In genomic region chr5:114644918-114645317, GRCm38 (mm10) we compare ENCODE assay signal across 20 mouse cellular contexts. TPM values are rescaled to one million over a fixed set of nuclear protein-coding genes. Genes with fewer than 3 reads are reported as not detected.
A peak's percentile ranks its signal among the peaks of the same experiment; 100 is the strongest.
DNase-seq lines count a peak whose midpoint lies in the region; ATAC-seq lines count a peak whose summit lies in the region.
"Had no signal": no experiment of that assay in that cellular context is flagged by ENCODE, and none has a peak within 500 bp of the region (broad histone marks: within the 10 kb centered on the region; RNA-seq: fewer than 3 reads in every experiment).

No protein-coding gene starts in this region.

- WGBS in hindbrain, embryonic 13.5 days: 64% methylated on average over 6 of the region's 6 CpGs
- WGBS in hindbrain, embryonic 14.5 days: 51% methylated on average over 6 of the region's 6 CpGs
- WGBS in embryonic facial prominence, embryonic 14.5 days: 32% methylated on average over 5 of the region's 6 CpGs
- 37% methylated on average over 6 of the region's 6 CpGs for WGBS in limb, embryonic 15.5 days

- H3K9ac ChIP-seq in hindbrain, embryonic 13.5 days: 0 out of 2 replicates have a peak overlapping the region, but pooled peaks have one; percentile 5
- no peak overlapping the region for H3K9ac ChIP-seq in hindbrain, embryonic 14.5 days
- no peak overlapping the region for H3K9ac ChIP-seq in embryonic facial prominence, embryonic 14.5 days (ENCODE audit: low read depth, low read length)
- no peak overlapping the region for H3K9ac ChIP-seq in limb, embryonic 15.5 days
- H3K9ac ChIP-seq: midbrain, embryonic 15.5 days; neural tube, embryonic 12.5 days had no signal

- H3K4me1 ChIP-seq in hindbrain, embryonic 13.5 days (replicated peaks): peaks cover 20% of the 10 kb centered on the region
- H3K4me1 ChIP-seq in hindbrain, embryonic 14.5 days (replicated peaks; ENCODE audit: control insufficient read depth, insufficient read depth, low read length): peaks cover 11% of the 10 kb centered on the region; the same call in 1 of the 2 replicates
- H3K4me1 ChIP-seq in embryonic facial prominence, embryonic 14.5 days (ENCODE audit: control insufficient read depth, insufficient read depth, low read length): peaks cover 27% of the 10 kb centered on the region
- H3K4me1 ChIP-seq in limb, embryonic 15.5 days: peaks cover 53% of the 10 kb centered on the region

- peaks cover 33% of the 10 kb centered on the region for H3K27me3 ChIP-seq in hindbrain, embryonic 13.5 days
- H3K27me3 ChIP-seq in hindbrain, embryonic 14.5 days (ENCODE audit: control insufficient read depth, insufficient read depth, low read length): no peaks in the 10 kb centered on the region
- H3K27me3 ChIP-seq in embryonic facial prominence, embryonic 14.5 days (replicated peaks; ENCODE audit: control insufficient read depth, insufficient read depth, low read length): no peaks in the 10 kb centered on the region
- H3K27me3 ChIP-seq in limb, embryonic 15.5 days: 0 out of 2 replicates have a peak, but pooled peaks cover 7% of the 10 kb centered on the region

- no peaks in the 10 kb centered on the region for H3K9me3 ChIP-seq in hindbrain, embryonic 13.5 days
- H3K9me3 ChIP-seq in hindbrain, embryonic 14.5 days (ENCODE audit: control insufficient read depth, low read length): no peaks in the 10 kb centered on the region
- no peaks in the 10 kb centered on the region for H3K9me3 ChIP-seq in embryonic facial prominence, embryonic 14.5 days (ENCODE audit: control insufficient read depth, low read length)
- no peaks in the 10 kb centered on the region for H3K9me3 ChIP-seq in limb, embryonic 15.5 days
- H3K9me3 ChIP-seq: midbrain, embryonic 15.5 days; neural tube, embryonic 12.5 days had no signal

- ATAC-seq in hindbrain, embryonic 13.5 days (ENCODE audit: low FRiP score): no peak
- no peak for ATAC-seq in hindbrain, embryonic 14.5 days (ENCODE audit: low FRiP score)
- ATAC-seq in common myeloid progenitor, adult 5-6 weeks (replicated peaks; ENCODE audit: low read depth, poor library complexity, severe bottlenecking): peak; percentile 67
- peak; percentile 42; the same call in 1 of the 2 replicates for ATAC-seq in embryonic facial prominence, embryonic 14.5 days (ENCODE audit: low read depth)
- peak; percentile 37; the same call in 1 of the 2 replicates for ATAC-seq in limb, embryonic 15.5 days (ENCODE audit: insufficient number of reproducible peaks, low FRiP score, low TSS enrichment, low read depth)
- ATAC-seq: midbrain, embryonic 15.5 days had no signal

- H3K4me3 ChIP-seq in hindbrain, embryonic 13.5 days: no peak overlapping the region
- H3K4me3 ChIP-seq in hindbrain, embryonic 14.5 days (replicated peaks; ENCODE audit: low read length): no peak overlapping the region
- no peak overlapping the region for H3K4me3 ChIP-seq in embryonic facial prominence, embryonic 14.5 days (ENCODE audit: low read depth, low read length)
- no peak overlapping the region for H3K4me3 ChIP-seq in limb, embryonic 15.5 days
- H3K4me3 ChIP-seq: midbrain, embryonic 15.5 days; neural tube, embryonic 12.5 days had no signal

- DNase-seq in hindbrain, embryonic 14.5 days (ENCODE audit: low spot score): no peak
- DNase-seq in embryonic facial prominence, embryonic 14.5 days (ENCODE audit: low spot score): peak; percentile 61
- DNase-seq in kidney, postnatal 4 days: no peak
- DNase-seq in ovary, postnatal 10 days (ENCODE audit: low spot score): no peak
- no peak for DNase-seq in yolk sac, embryonic 10.5 days (ENCODE audit: low spot score)
- DNase-seq: adrenal gland, adult 2 months; cerebellum, adult 11-12 months; cerebellum, postnatal 10 days; kidney, adult 2 months; kidney, postnatal 10 days; lung, adult 18-20 months; lung, postnatal 10 days; retina, postnatal 1 day; thymus, postnatal 36 days had no signal

- no peak overlapping the region for H3K27ac ChIP-seq in hindbrain, embryonic 13.5 days
- H3K27ac ChIP-seq in hindbrain, embryonic 14.5 days: no peak overlapping the region
- H3K27ac ChIP-seq in embryonic facial prominence, embryonic 14.5 days (replicated peaks; ENCODE audit: low read depth, low read length): no peak overlapping the region
- H3K27ac ChIP-seq in limb, embryonic 15.5 days: peak overlapping the region; percentile 67; the same call in 1 of the 2 replicates
- H3K27ac ChIP-seq: midbrain, embryonic 15.5 days; neural tube, embryonic 12.5 days had no signal

- H3K4me2 ChIP-seq in hindbrain, embryonic 13.5 days: no peak overlapping the region
- H3K4me2 ChIP-seq in hindbrain, embryonic 14.5 days (replicated peaks): no peak overlapping the region
- no peak overlapping the region for H3K4me2 ChIP-seq in embryonic facial prominence, embryonic 14.5 days (ENCODE audit: low read depth, low read length)
- no peak overlapping the region for H3K4me2 ChIP-seq in limb, embryonic 15.5 days
- H3K4me2 ChIP-seq: midbrain, embryonic 15.5 days; neural tube, embryonic 12.5 days had no signal

- no peaks in the 10 kb centered on the region for H3K36me3 ChIP-seq in hindbrain, embryonic 13.5 days
- no peaks in the 10 kb centered on the region for H3K36me3 ChIP-seq in hindbrain, embryonic 14.5 days (replicated peaks; ENCODE audit: control insufficient read depth, insufficient read depth)
- no peaks in the 10 kb centered on the region for H3K36me3 ChIP-seq in embryonic facial prominence, embryonic 14.5 days (ENCODE audit: control insufficient read depth, insufficient read depth, low read length)
- no peaks in the 10 kb centered on the region for H3K36me3 ChIP-seq in limb, embryonic 15.5 days
- H3K36me3 ChIP-seq: midbrain, embryonic 15.5 days; neural tube, embryonic 12.5 days had no signal

RNA-seq across cellular contexts. Expression of gene Trpv4, which starts 13.3 kb away (rescaled TPM):
- polyA plus RNA-seq in hindbrain, embryonic 13.5 days (2015; fragmentation: Nextera tagmentation; extraction: Ambion mirVana): 0.53 and 0.65 TPM in 2 replicates
- 1.1 and 1.4 TPM in 2 replicates for polyA plus RNA-seq in hindbrain, embryonic 14.5 days (2014; fragmentation: Nextera tagmentation; extraction: Ambion mirVana)
- 0.19 and 1.1 TPM in 2 replicates for total RNA-seq in common myeloid progenitor, adult 5-6 weeks (2017)
- 11.9 TPM in 2 replicates for polyA plus RNA-seq in embryonic facial prominence, embryonic 14.5 days (2014; fragmentation: Nextera tagmentation; extraction: Ambion mirVana)
- 14.8 and 16.2 TPM in 2 replicates for polyA plus RNA-seq in limb, embryonic 15.5 days (2015; fragmentation: Nextera tagmentation; extraction: Ambion mirVana)
- total RNA-seq: MEL had no signal

RNA-seq across cellular contexts. Expression of gene Gltp, which starts 45.9 kb away (rescaled TPM):
- 41.5 and 42.9 TPM in 2 replicates for polyA plus RNA-seq in hindbrain, embryonic 13.5 days (2015; fragmentation: Nextera tagmentation; extraction: Ambion mirVana)
- 33.7 and 38.9 TPM in 2 replicates for polyA plus RNA-seq in hindbrain, embryonic 14.5 days (2014; fragmentation: Nextera tagmentation; extraction: Ambion mirVana)
- 40.0 and 48.6 TPM in 2 replicates for total RNA-seq in common myeloid progenitor, adult 5-6 weeks (2017)
- polyA plus RNA-seq in embryonic facial prominence, embryonic 14.5 days (2014; fragmentation: Nextera tagmentation; extraction: Ambion mirVana): 123 and 129 TPM in 2 replicates
- 688 and 696 TPM in 2 replicates for polyA plus RNA-seq in limb, embryonic 15.5 days (2015; fragmentation: Nextera tagmentation; extraction: Ambion mirVana)

Comparison
In these comparisons a context has a peak if more than half of its experiments do, and no peak if none do; other contexts are left out.
1. ATAC-seq: peak in common myeloid progenitor, adult 5-6 weeks (single experiment), embryonic facial prominence, embryonic 14.5 days (single experiment) and limb, embryonic 15.5 days (single experiment); none in hindbrain, embryonic 13.5 days (single experiment) and hindbrain, embryonic 14.5 days (single experiment).